Mouse (Mus musculus) monocyte, adult 59 days (primary cell): ENCODE measurements around the gene Siah1a. TPM values are rescaled to one million over a fixed set of nuclear protein-coding genes. Genes with fewer than 3 reads are reported as not detected.

Experiments used
- total RNA-seq, 2 experiments: library from RNA; stranded (reverse); gene quantifications; one replicate each; pipeline ENCODE4 v1.2.4; 2023

The Siah1a gene
- 10 to 100 TPM; 14.0 to 17.5 TPM for total RNA-seq

GRCm38 (mm10) chr8:86745221-86745934 is at the start of gene Siah1a, which contains the start of gene Gm10638:
Gene Siah1a, minus strand, starts transcription at chr8:86745934.
Gene Gm10638, plus strand, starts transcription at chr8:86745699.

Other genes starting within 250 kb of the Siah1a start
- not detected for gene Abcc12, start 165.2 kb downstream of the Siah1a start, total RNA-seq
- 10 to 100 TPM; 39.7 to 40.4 TPM for gene Lonp2, start 121.9 kb downstream of the Siah1a start, total RNA-seq
- not detected for gene Gm10638, start 235 bp downstream of the Siah1a start, total RNA-seq
- 10 to 100 TPM; 66.6 to 73.3 TPM for gene N4bp1, start 139.3 kb upstream of the Siah1a start, total RNA-seq